Mouse (Mus musculus): ENCODE measurements around the gene Carmil2.

Carmil2 gene

DNA sequence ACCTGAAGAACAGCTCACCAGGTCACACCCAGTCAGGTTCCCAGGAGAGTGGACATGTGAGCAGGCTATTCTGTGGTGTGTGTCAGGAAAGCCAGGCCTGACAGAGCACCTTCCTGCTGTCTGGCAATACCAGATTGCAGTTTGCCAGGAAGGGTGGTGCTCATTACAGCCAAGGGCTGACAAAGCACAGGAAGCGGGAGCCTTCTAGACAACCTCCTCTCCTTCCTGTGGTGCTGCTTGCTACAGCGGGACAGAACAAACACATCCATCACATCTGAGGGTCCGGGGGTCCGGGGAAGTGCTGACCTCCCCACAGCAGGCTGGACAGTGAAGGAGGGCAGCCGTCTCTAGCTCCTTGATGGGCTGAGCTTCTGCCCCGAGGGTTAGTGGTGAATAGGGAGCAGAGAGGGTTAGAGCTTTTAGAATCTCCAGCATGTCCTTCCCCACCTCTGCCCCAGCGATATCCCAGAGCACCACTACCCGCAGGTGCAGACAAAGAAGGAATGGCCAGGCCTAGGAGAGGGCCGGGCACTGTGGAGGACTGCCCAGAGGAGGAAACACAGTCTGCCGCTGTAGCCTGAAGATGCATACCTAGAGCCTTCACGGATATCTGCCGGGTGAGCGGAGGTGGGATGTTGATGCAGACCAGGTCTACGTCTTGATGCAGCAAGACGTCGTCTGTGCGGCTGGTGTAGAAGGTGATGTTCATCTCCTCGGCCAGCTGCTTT is 41.5 kb downstream of the Carmil2 start:
- peak; percentile 41 for DNase-seq

- no peak for DNase-seq
Observed at GRCm38 (mm10) chr8:105732186-105732585, 46.1 kb downstream of the Carmil2 start.

DNA sequence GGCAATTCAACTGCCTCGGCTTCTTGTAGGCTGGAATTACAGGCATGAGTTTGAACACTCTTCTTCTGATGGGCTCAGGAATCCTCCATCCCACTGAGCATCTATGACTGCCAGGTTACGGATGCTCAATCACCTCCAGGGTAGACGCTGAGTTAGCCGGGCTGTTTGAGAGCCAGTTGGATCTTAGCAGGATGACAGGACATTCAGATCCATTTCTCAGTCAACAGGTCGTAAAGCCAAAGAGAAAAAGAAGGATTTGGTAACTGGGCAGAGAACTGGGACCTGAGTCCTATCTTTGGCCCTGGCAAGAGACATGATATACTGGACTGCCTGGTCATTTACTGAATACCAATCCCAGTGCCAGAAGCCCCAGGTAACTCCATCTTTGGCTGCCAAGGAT is 53.1 kb downstream of the Carmil2 start:
- DNase-seq, result no peak

GRCm38 (mm10) chr8:105743301-105743700 is 57.2 kb downstream of the Carmil2 start:
- no peak for DNase-seq

All from thymus, postnatal 25 days (tissue).